Mouse (Mus musculus) G1E (cell line): ENCODE data around the gene Bach2.

Experiments used
- CTCF ChIP-seq: IDR thresholded peaks from 2 replicates; pipeline ENCODE4 v1.5.1; 2012; ENCODE audit warnings: low read depth, low read length, inconsistent platforms, mixed read lengths
- GATA1 ChIP-seq: IDR thresholded peaks from 2 replicates; pipeline ENCODE4 v1.6.1; 2012; ENCODE audit warnings: borderline replicate concordance, low read length, inconsistent platforms, mixed read lengths
- GATA2 ChIP-seq: IDR thresholded peaks from 2 replicates; pipeline ENCODE4 v1.6.1; 2012; ENCODE audit warnings: low read depth, low read length, inconsistent platforms, borderline replicate concordance
- POLR2AphosphoS5 ChIP-seq: IDR thresholded peaks from 2 replicates; pipeline ENCODE4 v1.6.1; 2012; ENCODE audit warnings: low read depth, low read length, inconsistent platforms; ENCODE audit not compliant: insufficient replicate concordance
- TAL1 ChIP-seq: conservative IDR thresholded peaks from 2 replicates; pipeline ENCODE4 v1.6.1; 2012; ENCODE audit warnings: low read depth, low read length, inconsistent platforms, mixed read lengths

- TF ChIP-seq CTCF (no peak), POLR2AphosphoS5 (no peak), GATA1 (no peak), TAL1 (no peak), GATA2 (no peak)
Measured at GRCm38 (mm10) chr4:32373527-32373926, 134.9 kb downstream of the Bach2 start.
